Mouse (Mus musculus): ENCODE data around the gene Mup4. TPM values are rescaled to one million over a fixed set of nuclear protein-coding genes. Genes with fewer than 3 reads are reported as not detected.
"Not testable (repeated sequence)": the region's sequence is repeated elsewhere in the genome, so short reads cannot be mapped to it uniquely, and the experiment has no call there.

The Mup4 gene
- total RNA-seq (2021): not detected
- long read RNA-seq, experiment 1: 0 reads
- long read RNA-seq, experiment 2: 0 reads

DNA sequence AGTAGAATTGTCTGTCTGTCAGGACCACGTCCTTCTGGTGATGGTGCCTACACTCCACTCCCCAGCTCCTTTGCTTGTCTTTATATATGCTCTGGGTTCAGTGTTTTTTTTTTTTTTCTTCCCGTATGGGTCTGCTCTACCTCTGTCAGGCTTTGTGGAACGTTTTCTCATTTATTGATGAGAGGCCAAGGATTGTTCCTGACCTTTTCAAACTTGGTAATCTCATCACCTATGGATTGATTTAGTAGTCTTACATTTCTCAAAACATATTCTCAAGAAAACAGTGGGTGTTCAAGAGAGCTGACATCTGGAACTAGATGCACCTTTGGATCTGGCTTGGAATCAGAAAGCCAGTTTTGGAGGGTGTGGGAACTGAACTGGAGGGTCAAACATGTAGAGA, at the start of gene Mup4:
Gene Mup4 (minus strand): TSS at position 101 of the 400 bp plus-strand sequence.
- no peak for DNase-seq

GRCm38 (mm10) chr4:59997894-59998293, 37.4 kb upstream of the Mup4 start:
- not testable (repeated sequence) for DNase-seq

DNA sequence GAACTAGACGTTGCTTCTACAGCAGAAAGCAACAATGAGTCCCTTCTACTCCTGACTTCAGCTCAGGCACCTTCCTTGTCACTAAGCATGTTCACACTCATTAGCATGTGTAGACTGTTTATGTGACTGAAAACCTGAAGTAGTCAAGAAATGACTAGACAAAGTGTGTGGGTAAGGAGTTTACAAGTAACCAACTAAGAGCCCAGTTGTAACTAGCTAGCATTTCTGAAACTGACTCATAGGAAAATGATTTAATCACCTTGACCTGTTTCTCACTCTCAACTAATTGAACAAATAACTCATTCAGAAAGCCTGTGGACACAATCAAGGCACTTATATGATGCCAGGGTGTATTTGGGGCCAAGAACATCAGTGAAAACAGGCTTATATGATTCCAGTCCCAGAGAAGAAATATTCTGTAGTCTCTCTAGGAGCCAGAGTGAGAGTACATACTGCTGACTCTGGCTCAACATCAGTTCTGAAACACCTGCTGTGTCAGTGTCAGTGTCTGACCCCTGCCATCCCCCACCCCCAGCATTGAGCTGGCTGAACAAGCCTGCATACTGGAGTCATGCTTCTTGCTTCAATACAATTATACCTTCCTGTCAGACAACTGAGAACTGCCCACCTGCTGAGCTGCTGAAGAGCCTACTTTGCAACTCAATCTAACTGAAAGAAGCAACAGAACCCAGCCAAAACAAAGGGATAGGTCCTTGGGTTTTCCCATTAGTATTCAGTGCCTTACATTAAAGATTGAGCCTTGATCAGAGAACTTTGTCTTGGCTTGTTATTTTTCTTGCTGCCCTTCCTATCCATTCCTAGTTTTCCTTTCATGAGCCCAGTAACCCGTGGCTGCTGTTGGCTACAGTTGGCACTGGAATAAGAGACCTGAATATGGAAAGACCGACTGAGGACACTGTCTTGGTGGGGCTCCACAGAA, 3.2 kb upstream of the Mup4 start, which contains the start of gene Mup6:
Gene Mup6 (plus strand): TSS at position 890 of the 940 bp plus-strand sequence.
- no peak for DNase-seq

DNA sequence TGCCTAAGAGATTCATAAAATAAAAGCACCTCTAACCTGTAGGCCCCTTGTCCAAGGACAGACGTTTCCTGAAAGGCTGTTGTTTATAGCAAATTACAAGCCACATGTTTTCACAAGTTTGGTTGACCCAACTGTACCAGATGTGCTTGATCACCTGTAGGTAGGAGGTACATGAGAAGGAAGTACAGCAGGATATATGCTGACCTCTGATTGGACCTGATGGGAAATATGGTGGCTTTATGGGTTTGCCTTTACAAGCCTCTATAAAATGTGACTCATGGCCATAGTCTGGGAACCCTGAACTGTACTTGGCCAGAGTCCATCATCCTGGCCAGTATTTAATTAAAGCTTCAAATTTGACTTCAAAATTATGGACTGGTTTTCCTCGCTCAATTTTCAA, 23.0 kb downstream of the Mup4 start:
- DNase-seq: no peak

GRCm38 (mm10) chr4:59932505-59933281, 27.8 kb downstream of the Mup4 start:
- DNase-seq: no peak

- peak; percentile 33 for DNase-seq
Measured at GRCm38 (mm10) chr4:59928347-59928746, 32.2 kb downstream of the Mup4 start.

DNA sequence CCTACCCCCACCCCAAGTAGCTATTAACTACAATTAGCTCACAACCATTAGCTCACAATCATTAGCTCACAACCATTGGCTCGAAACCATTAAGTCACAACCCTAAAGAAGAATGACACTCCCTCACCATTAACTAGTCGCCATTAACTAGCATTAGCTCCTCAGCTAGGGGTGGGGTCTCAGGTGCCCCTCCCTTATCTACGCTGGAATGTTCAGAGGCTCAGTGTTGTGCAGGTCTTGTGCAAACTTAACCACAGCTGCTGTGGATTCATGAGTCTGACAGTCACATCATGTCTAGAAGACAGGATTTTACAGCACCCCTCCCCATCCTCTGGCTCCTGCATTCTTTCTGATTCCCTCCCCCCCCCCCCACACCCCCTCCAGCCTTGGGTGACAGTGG, 32.8 kb downstream of the Mup4 start:
- DNase-seq: no peak

DNA sequence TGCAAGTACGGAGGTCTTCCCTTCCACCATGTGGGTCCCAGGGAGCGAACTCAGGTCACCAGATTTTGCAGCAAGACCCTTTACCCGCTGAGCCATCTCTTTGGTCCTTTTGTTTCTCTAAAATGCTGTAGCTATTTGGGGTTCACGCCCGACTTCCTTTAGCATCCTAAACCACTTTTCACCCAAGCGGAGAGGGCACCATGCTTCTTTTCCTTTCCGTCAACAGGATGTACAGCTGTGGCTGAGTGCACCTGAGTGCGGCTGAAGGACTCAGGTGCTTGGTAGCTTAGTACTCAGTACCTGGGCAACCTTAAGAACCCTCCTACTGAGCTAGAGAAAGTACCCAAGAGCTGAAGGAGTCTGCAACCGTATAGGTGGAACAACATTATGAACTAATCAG, 35.4 kb downstream of the Mup4 start:
- no peak for DNase-seq

DNA sequence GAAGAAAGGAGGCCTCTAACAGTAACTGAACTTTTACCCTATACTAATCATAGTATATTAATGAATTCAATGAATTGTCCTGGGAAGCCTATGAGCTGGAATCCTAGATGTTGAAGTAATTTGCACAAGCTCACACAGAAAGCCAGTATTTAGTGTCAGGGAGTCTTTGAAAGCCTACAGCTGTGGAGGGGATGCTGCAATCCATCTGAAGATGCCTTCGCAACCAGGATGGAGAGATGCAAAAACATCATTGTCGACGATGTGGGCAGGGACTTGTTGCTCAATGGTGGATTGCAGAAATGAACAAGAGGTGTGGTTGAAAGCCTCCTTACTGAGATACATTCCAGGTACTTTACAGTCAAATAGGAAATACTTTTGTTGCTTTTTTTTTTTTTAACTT, 42.5 kb downstream of the Mup4 start:
- DNase-seq: no peak

GRCm38 (mm10) chr4:59914608-59915403, 45.7 kb downstream of the Mup4 start, which contains the start of gene Slc46a2:
Slc46a2 (minus strand) TSS chr4:59915056.
- DNase-seq: no peak

DNA sequence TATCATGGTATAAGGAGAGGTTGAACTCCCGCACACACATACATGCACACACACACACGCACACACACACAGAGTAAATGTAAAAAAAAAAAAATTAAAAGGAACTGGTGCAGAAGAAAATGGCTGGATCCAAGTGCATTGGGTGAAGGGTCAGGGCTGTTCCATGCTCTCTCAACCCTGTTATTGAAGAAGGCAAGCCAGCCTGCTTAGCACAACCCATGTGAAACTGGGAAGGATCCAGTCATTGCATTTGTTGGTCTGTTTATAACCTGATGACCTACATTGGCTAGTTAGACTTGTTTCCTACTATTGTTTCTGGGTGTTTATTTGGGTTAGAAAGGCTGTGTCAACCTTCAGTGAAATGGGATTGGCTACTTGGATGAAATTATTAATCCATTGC, 51.7 kb downstream of the Mup4 start:
- DNase-seq: no peak

DNA sequence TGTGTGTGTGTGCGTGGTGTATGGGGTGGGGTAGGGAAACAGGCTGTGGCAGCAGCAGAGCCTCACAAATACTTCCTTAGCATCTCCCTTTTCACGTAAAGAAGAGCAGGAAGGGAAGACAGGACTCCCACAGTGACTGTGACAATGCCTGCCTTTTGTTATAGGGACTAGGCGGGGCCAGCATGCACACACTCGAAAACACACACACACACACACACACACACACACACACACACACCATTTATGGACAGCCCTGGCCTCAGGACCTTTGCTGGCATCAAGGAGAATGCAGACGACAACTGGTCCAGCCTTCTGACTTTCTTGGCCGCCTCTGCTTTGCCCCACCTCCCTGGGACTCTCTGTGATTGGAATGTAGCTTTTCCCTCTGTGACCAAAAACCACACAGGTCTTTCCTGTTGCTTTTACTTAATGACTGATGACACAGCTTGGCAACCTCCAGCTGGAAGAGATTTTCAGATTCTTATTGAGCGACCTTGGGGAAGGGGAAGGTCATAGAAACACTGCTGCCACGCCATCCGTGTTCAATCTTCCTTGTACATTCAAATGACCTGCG, 52.8 kb downstream of the Mup4 start:
- no peak for DNase-seq

DNA sequence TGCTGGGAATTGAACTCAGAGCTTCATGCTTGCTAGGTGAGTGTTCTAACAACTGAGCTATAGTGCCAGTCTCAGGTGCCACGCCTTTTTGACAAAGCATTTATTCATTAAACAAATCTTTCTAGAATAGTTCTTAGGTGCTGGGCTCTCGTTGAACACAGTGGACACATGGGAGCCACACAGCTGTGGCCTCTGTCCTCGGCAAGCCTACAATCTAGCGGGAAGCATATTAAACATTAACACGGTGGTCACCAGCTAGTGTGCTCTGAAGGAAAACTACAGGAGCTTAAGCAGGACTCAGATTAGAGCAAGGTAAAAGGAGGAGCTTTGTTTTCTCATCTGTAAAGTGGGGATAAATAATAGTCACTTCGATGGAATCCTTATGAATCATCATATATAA, 53.4 kb downstream of the Mup4 start:
- DNase-seq: no peak

Other genes with a start within 250 kb of the Mup4 start
- 1 to 10 TPM; 4.9 to 7.1 TPM for gene Inip, start 159.1 kb downstream of the Mup4 start, total RNA-seq (2021)
- gene Snx30, start 154.9 kb downstream of the Mup4 start, total RNA-seq (2021): 10 to 100 TPM in 1 of 2 experiments, 1 to 10 TPM in 1; 5.9 to 10.8 TPM
- gene Slc46a2, start 45.7 kb downstream of the Mup4 start, total RNA-seq (2021): not detected
- gene Mup6, start 3.6 kb upstream of the Mup4 start, total RNA-seq (2021): not detected
- gene Mup7, start 109.8 kb upstream of the Mup4 start, total RNA-seq (2021): not detected
- gene Mup2, start 193.6 kb upstream of the Mup4 start, total RNA-seq (2021): not detected